Mouse (Mus musculus) brain, embryonic 18.5 days (tissue): ENCODE results near the gene Vcp.
A peak's percentile ranks its signal among the peaks of the same experiment; 100 is the strongest.

Experiments
- DNase-seq: peaks from one replicate; pipeline ENCODE4 v3.0.0-alpha.2; 2012; ENCODE audit warnings: low read depth, low spot score

The Vcp gene

GRCm38 (mm10) chr4:43000141-43000986 is at the start of gene Vcp:
Vcp (minus strand) TSS chr4:43000507.
- peak; percentile 100 for DNase-seq

DNA sequence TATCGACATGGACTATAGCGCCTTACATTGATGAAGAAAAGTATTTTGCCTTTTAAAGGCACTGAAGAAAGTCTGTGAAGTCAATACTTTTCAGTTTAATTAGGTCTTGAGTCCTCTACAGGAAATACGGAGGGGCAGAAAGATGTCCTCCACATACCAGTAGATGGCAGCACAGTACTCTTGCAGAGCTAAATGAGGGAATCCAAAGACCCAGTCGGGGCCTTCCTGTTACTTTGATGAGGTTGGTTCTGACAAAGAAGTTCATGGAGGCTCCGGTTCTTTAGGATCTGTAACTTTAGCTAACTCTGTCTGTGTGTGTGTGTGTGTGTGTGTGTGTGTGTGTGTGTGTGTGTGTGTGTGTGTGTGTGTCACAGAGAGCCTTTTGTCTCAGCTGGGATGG is 46.9 kb upstream of the Vcp start:
- peak; percentile 83 for DNase-seq

DNA sequence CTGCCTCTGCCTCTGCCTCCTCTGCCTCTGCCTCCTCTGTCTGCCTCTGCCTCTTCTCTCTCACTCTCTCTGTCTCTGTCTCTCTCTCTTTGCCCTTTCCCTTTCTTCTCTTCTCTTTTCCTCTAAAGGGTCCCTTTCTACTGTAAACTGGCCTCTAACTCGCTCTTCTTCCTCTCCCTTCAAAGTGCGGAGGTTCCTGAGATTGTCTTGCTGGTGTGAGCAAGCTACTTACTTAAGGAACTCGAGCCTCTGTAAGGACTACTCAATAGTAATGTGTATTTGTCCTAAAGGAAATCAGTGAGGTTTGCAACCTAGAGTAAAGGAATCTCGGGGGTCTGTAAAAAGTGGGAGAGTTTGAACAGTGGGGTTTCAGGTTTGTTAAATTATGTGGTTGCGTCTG is 46.3 kb upstream of the Vcp start:
- no peak for DNase-seq

DNA sequence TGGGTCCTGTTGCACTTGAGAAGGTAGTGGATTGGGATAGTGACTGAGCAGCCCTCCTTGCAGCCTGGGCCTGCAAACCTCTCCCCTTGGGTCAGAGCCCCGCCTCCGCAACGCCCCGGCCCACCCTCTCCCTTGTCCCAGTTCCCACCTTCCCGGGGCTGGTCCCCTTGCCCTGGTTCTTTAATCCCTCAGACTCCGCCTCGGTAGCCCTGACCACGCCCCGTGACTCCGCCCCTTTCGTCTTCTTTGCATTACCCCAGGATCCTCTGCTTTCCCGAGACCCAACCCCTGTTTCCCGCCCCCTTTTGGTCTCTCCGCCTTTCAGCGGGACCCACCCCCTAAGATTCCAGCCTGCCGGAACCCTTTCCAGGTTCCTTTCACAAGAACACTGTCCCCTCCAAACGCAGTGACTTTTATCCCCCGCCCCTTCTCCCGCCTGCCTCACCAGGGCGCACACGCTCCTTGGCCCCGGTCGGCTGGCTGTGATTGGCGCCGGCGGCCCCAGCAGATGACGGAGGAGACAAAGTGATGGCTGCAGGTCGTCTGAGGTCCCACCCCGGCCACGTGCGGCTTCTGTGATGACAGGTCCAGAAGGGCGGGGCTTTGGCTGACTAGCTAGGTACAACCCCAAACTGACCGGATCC is 45.5 kb upstream of the Vcp start, which contains the start of gene Fam214b:
Gene Fam214b, minus strand, starts transcription at position 562 of the 644 bp plus-strand sequence.
- DNase-seq, result peak; percentile 93

DNA sequence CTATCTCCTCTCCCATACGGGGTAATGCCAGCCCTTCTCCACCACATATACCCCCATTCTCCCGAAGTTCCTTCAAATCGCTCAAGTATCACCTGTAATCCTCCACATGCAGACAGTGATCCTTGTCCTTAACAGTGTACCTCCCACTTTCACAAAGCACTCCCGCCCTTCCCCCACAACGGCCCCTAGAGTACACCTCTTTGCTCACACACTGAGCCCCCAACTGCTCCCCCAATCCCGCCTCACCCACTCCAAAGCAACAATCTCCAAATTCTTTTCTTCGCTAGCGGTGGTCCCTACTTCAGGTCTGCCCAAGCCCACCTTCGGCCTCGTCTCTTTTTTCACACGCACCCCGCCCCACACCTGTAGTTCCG is 45.0 kb upstream of the Vcp start:
- no peak for DNase-seq

GRCm38 (mm10) chr4:43044673-43045072 is 44.4 kb upstream of the Vcp start:
- DNase-seq, result no peak

GRCm38 (mm10) chr4:43043644-43044357 is 43.5 kb upstream of the Vcp start:
- DNase-seq, result peak; percentile 77

DNA sequence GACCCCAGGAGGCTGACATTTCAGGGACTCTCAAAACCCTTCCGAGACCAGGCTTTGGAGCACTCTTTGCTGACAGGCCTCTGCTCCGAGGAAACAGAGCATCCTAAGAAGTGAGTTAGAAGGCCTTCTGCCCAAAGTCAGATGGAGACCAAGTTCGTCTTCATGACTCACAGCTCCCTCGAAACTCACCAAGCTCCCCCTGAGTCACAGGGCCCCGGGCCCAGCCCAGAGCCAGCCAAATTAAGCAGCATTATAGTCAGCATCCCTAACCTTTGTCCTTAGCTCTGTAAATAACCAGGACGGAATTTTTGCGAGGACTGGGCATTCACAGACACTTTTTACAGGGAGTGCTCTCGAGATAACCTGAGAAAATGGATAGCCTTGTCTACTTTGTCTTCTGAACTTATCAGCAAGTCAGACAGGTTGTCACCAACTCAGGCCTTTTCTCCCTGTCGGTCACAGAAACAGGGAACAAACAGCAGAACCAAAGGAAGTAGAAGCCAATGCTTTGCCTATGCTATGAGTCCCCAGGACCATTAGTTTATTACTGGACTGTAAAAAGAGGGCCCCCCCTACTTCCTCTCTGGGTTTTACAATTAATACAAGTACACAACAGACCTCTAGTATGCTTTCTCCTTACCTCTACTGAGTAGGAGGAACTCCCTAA is 40.7 kb upstream of the Vcp start:
- no peak for DNase-seq

DNA sequence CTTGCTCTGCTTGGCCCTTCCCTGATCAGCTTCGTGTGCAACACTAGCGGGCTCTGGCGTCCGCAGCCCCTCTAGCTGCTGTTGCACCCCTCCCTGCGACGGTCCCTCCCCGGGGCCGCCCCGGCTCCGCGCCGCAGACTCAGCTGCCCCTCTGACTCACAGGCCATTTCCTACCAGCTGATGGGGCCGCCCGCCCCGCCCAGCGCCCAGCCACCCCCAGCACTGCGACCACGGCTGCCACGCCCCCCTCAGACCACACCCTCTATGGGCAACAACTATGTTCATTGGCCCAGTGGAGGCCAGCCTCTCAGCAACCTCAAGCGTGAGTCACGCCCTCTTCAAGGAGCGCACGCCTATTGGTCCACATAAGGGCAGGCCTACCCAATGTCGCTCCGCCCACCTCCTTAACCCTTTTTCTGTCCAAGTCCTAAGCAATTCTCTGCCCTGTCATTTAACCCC is 39.8 kb upstream of the Vcp start:
- peak; percentile 92 for DNase-seq

- DNase-seq, result no peak
These were observed 39.3 kb upstream of the Vcp start for GRCm38 (mm10) chr4:43039609-43040008.

DNA sequence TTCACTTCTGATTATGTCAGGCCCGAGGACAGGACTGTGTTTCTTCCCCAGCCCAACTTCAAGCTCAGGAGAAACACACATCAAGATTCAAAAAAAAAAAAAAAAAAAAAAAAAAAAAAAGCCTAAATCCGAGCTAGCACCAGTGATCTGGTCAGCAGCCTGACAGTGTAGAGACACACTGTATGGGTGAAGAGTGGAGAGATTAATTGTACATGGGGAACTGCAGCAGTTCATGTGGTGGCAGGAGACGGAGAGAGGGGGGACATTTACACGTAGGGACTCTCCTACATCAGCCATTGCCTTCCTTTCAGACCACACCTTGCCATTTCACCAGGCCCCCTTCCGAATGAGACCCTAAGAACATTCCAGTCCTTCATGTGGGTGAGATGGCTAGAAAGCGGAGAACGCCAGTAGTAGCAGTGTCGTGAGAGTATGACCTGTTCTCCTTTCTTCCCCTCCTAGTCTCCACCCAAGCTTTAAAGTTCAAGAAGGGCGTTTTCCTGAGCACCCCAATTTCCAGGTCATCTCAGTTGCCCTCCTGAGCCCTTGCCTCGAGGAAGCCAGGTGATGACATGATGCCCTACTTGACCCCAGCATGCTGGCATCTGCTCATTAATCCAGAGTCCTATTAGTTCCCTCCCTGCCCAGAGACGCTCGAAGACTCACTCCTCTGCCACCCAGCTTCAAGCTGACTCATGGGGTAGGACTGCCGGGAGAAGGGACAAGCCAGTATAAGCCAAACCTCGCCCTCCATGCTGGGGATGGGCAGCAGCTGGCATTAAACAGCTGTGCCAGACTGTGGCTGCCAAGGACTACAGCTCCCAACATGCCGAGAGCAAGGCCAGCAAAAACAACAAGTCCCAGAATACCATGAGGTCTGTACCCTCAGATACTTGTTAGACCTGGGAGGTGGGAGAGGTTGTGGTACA is 38.5 kb upstream of the Vcp start:
- DNase-seq, result no peak

GRCm38 (mm10) chr4:43037860-43038566 is 37.7 kb upstream of the Vcp start:
- no peak for DNase-seq

GRCm38 (mm10) chr4:43036356-43036755 is 36.0 kb upstream of the Vcp start:
- no peak for DNase-seq

GRCm38 (mm10) chr4:43035851-43036250 is 35.5 kb upstream of the Vcp start:
- no peak for DNase-seq

DNA sequence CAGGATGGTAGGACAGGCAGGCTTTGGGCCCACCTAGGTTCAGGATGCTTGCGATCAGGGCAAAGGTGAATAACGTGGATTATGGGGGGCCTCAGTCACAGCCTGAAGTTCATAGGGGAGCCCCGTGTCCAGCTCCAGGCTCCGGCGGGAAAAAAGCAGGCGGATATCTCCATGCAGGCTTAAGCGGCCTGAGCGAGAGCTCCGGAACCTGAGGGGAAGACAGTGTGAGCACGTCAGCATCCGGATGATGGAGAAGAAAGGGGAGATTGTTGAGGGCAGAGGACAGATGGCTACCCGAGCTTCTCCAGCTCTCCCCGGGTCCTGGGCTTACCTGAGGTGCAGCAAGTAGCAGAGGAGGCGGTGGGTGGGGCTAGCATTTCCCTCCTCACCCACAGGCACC is 33.2 kb upstream of the Vcp start:
- DNase-seq, result no peak

DNA sequence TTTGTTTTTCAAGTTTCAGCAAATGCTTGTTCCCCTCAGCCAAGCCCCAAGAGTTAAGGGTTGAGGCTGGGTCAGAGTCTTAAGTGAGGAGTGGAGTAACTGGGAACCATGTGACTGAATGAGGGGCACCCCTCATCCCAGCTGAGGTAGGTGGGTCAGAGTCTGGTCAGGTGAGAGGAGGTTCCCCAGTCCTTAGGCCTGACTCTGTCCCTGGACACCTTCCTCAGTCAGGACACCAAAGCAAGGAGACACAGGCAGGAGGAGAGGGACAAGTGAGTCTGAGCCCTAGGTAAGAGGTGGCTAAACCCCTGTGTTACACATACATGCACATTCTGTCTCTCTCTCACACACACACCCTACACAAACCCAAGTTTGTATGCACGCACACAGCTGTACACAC is 32.2 kb upstream of the Vcp start:
- DNase-seq, result no peak

- peak; percentile 93 for DNase-seq
These were observed 31.1 kb upstream of the Vcp start, which contains the start of gene Stoml2 for GRCm38 (mm10) chr4:43031237-43031995. Stoml2 (minus strand) TSS chr4:43031710.

DNA sequence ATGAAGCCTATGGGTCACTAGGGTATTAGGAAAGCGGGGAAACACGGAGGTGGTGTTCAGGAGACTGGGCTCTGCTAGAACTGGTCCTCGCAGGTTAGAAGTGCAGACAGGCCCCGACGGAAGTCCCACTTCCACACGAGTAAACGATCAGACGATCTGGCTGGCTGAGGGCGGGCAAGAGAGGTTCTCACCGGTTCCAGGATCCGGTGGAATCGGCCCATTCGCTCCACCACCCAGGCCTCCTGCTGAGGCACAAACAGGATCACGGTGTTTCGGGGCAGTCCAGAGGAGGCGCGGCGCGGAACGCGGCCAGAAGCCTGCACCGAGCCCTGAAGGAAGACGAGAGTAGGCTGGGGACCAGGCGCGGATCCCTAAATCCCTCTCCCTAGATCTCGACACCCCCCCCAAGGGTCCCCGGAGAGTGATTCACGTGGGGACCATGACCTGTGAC is 30.5 kb upstream of the Vcp start:
- no peak for DNase-seq

DNA sequence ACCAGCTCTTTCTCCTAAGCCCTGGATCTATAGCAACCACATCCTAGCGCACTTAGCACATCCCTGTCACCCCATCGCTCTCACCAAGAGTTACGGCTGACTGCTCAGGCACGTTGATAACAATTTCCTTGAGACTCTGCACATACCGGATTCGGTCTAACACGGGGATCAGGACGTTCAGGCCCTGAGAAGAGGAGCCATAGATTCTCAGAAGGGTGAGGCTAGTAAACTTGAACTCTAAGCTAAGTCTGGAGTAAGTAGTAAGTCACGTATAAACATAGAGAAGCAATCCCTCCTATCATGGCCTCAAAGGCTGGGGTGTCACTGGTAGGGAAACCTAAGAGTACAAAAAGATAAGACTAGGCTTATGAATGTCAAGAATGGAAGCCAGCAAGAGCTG is 30.0 kb upstream of the Vcp start:
- DNase-seq, result no peak
